Mouse (Mus musculus): ENCODE results near the gene Zfp146.
"Not testable (repeated sequence)": the region's sequence is repeated elsewhere in the genome, so short reads cannot be mapped to it uniquely, and the experiment has no call there.

The Zfp146 gene

DNA sequence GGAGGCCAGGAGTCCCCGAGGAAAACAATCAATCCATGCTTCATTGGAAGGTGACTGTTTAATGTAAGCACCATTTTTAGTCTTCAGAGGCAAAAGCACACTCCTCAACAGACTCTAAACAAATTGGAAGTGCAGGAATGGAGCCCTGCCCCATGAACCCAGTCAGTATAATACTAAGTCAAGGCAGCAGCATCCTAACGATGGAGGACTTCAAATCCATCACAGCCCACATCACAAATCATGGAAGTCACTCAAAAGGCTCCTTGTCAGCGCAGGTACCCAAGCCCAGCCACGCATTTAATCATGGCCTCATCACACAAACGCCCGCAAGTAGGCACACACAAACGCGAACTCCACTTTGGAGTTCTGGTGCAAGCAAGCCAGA lies 26.4 kb downstream of the Zfp146 start:
- intact Hi-C loops (cut with DNase I) = no loop called here

DNA sequence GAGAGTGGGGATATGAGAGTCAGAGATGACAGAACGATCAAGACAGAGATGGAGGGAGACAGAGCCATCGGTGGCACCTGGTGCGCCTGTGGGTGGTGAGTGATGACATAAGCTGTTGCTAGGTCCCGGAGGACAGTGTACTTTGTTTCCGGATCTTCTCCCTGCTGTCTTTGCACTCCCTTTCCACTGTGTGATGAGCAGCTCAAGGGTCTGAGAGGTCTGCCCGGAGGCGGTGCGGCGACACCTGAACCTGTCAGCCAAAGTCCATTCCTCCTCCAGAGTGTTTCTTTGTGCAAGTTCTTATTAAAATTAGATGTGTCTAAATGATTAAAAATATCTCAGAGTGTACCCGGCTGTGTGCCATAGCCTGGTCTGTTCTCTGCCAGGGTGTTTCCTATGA lies 32.7 kb downstream of the Zfp146 start:
- intact Hi-C loops (cut with DNase I) = no loop called here

DNA sequence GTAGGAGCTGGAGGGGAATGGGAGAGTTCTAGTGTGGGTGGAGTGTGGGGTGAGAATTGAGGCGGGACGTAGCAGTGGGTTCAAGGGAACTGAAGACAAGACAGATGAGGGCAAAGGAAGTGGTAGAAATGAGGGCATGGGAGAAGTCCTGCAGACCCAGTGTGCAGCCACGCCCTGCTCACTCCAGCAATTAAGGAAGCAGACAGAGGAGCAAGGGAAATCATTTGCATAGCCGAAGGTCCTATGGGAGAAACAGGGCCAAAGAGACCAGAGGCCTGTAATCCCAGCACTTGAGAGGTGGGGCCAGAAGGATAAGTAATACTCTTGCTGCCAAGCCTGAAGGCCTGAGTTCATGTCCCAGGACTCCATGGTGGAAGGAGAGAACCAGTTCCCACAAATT lies 37.2 kb downstream of the Zfp146 start:
- intact Hi-C loops (cut with DNase I) = no loop called here

DNA sequence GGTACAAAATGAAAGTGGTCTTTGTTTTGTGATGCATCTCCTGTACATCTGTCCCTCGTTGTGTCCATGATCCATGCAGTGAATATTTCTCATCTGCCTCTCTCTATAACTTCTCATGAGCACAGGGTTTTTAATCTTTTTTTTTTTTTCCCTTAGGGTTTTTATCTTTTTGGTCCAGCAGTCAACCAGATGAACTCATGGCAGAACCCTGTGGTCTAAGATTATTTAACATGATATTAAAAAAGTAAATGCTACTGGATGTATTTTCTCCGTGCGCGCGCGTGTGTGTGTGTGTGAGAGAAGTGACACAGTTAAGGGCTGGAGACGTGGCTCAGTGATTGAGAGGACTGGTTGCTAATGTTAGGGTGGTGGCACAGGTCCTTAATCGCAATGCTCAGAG lies 39.6 kb downstream of the Zfp146 start:
- intact Hi-C loops (cut with DNase I) = no loop called here

DNA sequence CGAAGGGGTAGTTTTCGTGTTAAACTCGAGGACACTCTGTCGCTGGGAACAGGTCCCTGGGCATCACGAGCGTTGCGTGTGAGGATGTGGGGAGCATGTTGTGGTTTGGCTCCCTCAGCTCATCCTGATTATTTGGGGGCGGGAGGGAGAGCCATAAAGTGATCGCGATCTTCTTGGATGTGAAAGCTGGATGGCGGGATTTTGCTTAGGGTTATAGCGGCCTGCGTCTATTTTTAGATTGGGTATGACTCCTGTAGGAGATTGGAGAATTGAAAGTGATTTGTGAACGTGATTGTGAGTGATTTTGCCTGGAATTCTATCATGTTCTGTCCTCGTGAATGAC lies 47.4 kb downstream of the Zfp146 start:
- intact Hi-C loops (cut with DNase I) = no loop called here

- intact Hi-C loops (cut with DNase I) = no loop called here
These were observed 48.0 kb downstream of the Zfp146 start, which contains the start of gene Zfp382 for GRCm38 (mm10) chr7:30121308-30122187. Zfp382 (plus strand) TSS chr7:30121942.

DNA sequence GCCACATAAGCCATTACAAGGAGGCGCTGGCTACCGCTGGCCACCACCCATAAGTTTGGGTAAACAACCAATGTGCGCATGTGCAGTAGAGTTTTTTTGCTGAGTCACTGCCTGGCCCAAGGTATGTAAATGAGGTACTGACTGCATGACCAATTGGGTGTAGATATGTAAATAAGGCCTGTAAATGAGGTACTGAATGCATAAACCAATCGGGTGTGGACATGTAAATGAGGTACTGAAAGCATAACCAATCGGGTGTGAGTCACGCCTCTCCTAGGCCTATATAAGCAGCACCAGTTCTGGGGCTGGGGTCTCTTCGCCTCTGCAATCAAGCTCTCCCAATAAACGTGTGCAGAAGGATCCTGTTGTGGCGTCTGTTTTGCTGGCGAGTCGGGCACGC lies 51.6 kb downstream of the Zfp146 start:
- intact Hi-C loops (cut with DNase I) = not testable (repeated sequence)

- intact Hi-C loops (cut with DNase I) = no loop called here
These were observed 53.5 kb downstream of the Zfp146 start for GRCm38 (mm10) chr7:30116076-30116475.
